ENCODE assay signal across 19 mouse cellular contexts in the genomic region with DNA sequence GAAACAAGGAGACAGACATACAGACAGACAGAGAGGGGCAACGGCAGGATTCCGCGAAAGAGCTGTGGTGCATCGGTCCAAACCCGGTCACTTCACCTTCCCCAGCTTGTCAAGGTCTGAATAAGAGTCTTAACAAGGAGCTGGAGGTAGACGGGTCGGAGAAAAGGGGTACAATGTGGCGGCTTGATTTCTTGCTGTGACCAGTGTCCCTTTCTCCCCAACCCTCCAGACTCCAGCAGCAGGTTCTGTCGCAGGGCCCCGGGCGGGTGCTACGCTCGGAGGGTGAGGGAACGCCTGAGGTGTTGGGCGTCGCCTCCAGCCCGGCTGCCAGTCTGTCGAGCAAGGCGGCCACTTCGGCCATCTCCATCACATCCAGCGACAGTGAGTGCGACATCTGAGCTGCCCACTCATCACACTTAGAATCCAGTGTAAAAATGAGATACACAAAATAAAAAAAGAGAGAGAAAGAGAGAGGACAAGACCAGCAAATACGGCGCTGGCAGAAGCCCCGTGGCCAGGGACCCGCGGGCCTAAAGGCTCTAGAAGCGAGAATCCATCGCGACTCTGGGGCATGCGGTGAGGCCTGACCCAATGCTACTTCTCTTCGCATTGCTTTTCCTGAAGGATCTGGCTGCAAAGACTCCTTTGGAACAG. TPM values are rescaled to one million over a fixed set of nuclear protein-coding genes. Genes with fewer than 3 reads are reported as not detected.
DNase-seq lines count a peak whose midpoint lies in the region; ATAC-seq lines count a peak whose summit lies in the region.
"Had no signal": no experiment of that assay in that cellular context is flagged by ENCODE, and none has a peak within 500 bp of the region (broad histone marks: within the 10 kb centered on the region; RNA-seq: fewer than 3 reads in every experiment).

No protein-coding gene starts in this region.

- H3K9me3 ChIP-seq in forebrain, embryonic 13.5 days (replicated peaks), result no peaks in the 10 kb centered on the region
- no peaks in the 10 kb centered on the region for H3K9me3 ChIP-seq in forebrain, embryonic 15.5 days
- H3K9me3 ChIP-seq in midbrain, embryonic 14.5 days (ENCODE audit: control insufficient read depth, low read length), result no peaks in the 10 kb centered on the region
- no peaks in the 10 kb centered on the region for H3K9me3 ChIP-seq in midbrain, embryonic 13.5 days
- H3K9me3 ChIP-seq: midbrain, embryonic 12.5 days; neural tube, embryonic 12.5 days had no signal

- H3K4me2 ChIP-seq in forebrain, embryonic 13.5 days, result no peak overlapping the region
- no peak overlapping the region for H3K4me2 ChIP-seq in forebrain, embryonic 15.5 days (replicated peaks)
- H3K4me2 ChIP-seq in midbrain, embryonic 14.5 days (ENCODE audit: low read length), result no peak overlapping the region
- no peak overlapping the region for H3K4me2 ChIP-seq in midbrain, embryonic 13.5 days (replicated peaks)
- H3K4me2 ChIP-seq: liver, embryonic 11.5 days; midbrain, embryonic 12.5 days; neural tube, embryonic 12.5 days had no signal

- no peak overlapping the region for H3K9ac ChIP-seq in forebrain, embryonic 13.5 days
- H3K9ac ChIP-seq in forebrain, embryonic 15.5 days (replicated peaks), result no peak overlapping the region
- H3K9ac ChIP-seq in midbrain, embryonic 14.5 days (replicated peaks; ENCODE audit: low read length), result no peak overlapping the region
- H3K9ac ChIP-seq in midbrain, embryonic 13.5 days (replicated peaks), result no peak overlapping the region
- H3K9ac ChIP-seq: midbrain, embryonic 12.5 days; neural tube, embryonic 12.5 days had no signal

- WGBS in forebrain, embryonic 13.5 days, result under 1% methylated on average over 32 of the region's 32 CpGs
- WGBS in forebrain, embryonic 15.5 days, result under 1% methylated on average over 32 of the region's 32 CpGs
- WGBS in midbrain, embryonic 14.5 days, result under 1% methylated on average over 32 of the region's 32 CpGs
- WGBS in midbrain, embryonic 13.5 days, result under 1% methylated on average over 32 of the region's 32 CpGs

- no peaks in the 10 kb centered on the region for H3K36me3 ChIP-seq in forebrain, embryonic 13.5 days (ENCODE audit: poor library complexity, severe bottlenecking)
- no peaks in the 10 kb centered on the region for H3K36me3 ChIP-seq in forebrain, embryonic 15.5 days
- no peaks in the 10 kb centered on the region for H3K36me3 ChIP-seq in midbrain, embryonic 14.5 days (ENCODE audit: control insufficient read depth, insufficient read depth, low read length)
- no peaks in the 10 kb centered on the region for H3K36me3 ChIP-seq in midbrain, embryonic 13.5 days
- H3K36me3 ChIP-seq: midbrain, embryonic 12.5 days; neural tube, embryonic 12.5 days had no signal

- H3K27ac ChIP-seq in forebrain, embryonic 13.5 days, result no peak overlapping the region
- H3K27ac ChIP-seq in forebrain, embryonic 15.5 days (replicated peaks), result no peak overlapping the region
- H3K27ac ChIP-seq in midbrain, embryonic 14.5 days (replicated peaks; ENCODE audit: low read depth, low read length), result no peak overlapping the region
- no peak overlapping the region for H3K27ac ChIP-seq in midbrain, embryonic 13.5 days
- H3K27ac ChIP-seq: midbrain, embryonic 12.5 days; neural tube, embryonic 12.5 days; stomach, postnatal 0 days had no signal

- DNase-seq in midbrain, embryonic 14.5 days, result peak; percentile 50
- peak; percentile 67 for DNase-seq in embryo, embryonic 10.5 days (ENCODE audit: low spot score)
- peak; percentile 37 for DNase-seq in mesoderm, embryonic 11.5 days (ENCODE audit: low read depth, low spot score)
- DNase-seq in left cerebral cortex, adult 9 months (ENCODE audit: low spot score in 2 of 2), result no peak
- no peak for DNase-seq in thymus, postnatal 14 days
- DNase-seq: cerebellum, adult 2 months; gastrocnemius, postnatal 36 days; kidney, adult 8-10 months had no signal

- H3K27me3 ChIP-seq in forebrain, embryonic 13.5 days, result peaks cover 98% of the 10 kb centered on the region
- H3K27me3 ChIP-seq in forebrain, embryonic 15.5 days, result peaks cover 84% of the 10 kb centered on the region
- H3K27me3 ChIP-seq in midbrain, embryonic 14.5 days (ENCODE audit: control insufficient read depth, insufficient read depth, low read length), result peaks cover 97% of the 10 kb centered on the region
- peaks cover 100% of the 10 kb centered on the region for H3K27me3 ChIP-seq in midbrain, embryonic 13.5 days

- H3K4me3 ChIP-seq in forebrain, embryonic 13.5 days, result 0 out of 2 replicates have a peak overlapping the region, but pooled peaks have one; percentile 0
- no peak overlapping the region for H3K4me3 ChIP-seq in forebrain, embryonic 15.5 days
- no peak overlapping the region for H3K4me3 ChIP-seq in midbrain, embryonic 14.5 days (replicated peaks; ENCODE audit: low read depth, low read length)
- no peak overlapping the region for H3K4me3 ChIP-seq in midbrain, embryonic 13.5 days (replicated peaks)
- H3K4me3 ChIP-seq: midbrain, embryonic 12.5 days; neural tube, embryonic 12.5 days had no signal

- no peak for ATAC-seq in forebrain, embryonic 13.5 days
- no peak for ATAC-seq in forebrain, embryonic 15.5 days (replicated peaks)
- ATAC-seq in midbrain, embryonic 14.5 days (ENCODE audit: low FRiP score, low TSS enrichment), result no peak
- ATAC-seq in midbrain, embryonic 13.5 days, result no peak
- ATAC-seq: hindbrain, embryonic 16.5 days; lung, postnatal 0 days had no signal

- H3K4me1 ChIP-seq in forebrain, embryonic 13.5 days, result peaks cover 19% of the 10 kb centered on the region
- H3K4me1 ChIP-seq in forebrain, embryonic 15.5 days, result peaks cover 20% of the 10 kb centered on the region
- H3K4me1 ChIP-seq in midbrain, embryonic 14.5 days (ENCODE audit: control insufficient read depth, insufficient read depth, low read length), result 0 out of 2 replicates have a peak, but pooled peaks cover 5% of the 10 kb centered on the region
- H3K4me1 ChIP-seq in midbrain, embryonic 13.5 days (replicated peaks), result peaks cover 17% of the 10 kb centered on the region

RNA-seq across cellular contexts. Expression of a gene that starts 1.0 kb away (rescaled TPM):
- 1.8 and 2.1 TPM in 2 replicates for polyA plus RNA-seq in forebrain, embryonic 13.5 days (2015; fragmentation: Nextera tagmentation; extraction: Ambion mirVana)
- 2.6 and 3.1 TPM in 2 replicates for polyA plus RNA-seq in forebrain, embryonic 15.5 days (2015; fragmentation: Nextera tagmentation; extraction: Ambion mirVana)
- 2.9 and 3.0 TPM in 2 replicates for polyA plus RNA-seq in midbrain, embryonic 14.5 days (2014; fragmentation: Nextera tagmentation; extraction: Ambion mirVana)
- polyA plus RNA-seq in midbrain, embryonic 13.5 days (2015; fragmentation: Nextera tagmentation; extraction: Ambion mirVana), result 2.3 and 3.2 TPM in 2 replicates
- polyA plus RNA-seq: spleen, adult 2 months had no signal

RNA-seq across cellular contexts. Expression of a gene that starts 1.8 kb away (rescaled TPM):
- 1.3 and 2.9 TPM in 2 replicates for polyA plus RNA-seq in forebrain, embryonic 13.5 days (2015; fragmentation: Nextera tagmentation; extraction: Ambion mirVana)
- polyA plus RNA-seq in forebrain, embryonic 15.5 days (2015; fragmentation: Nextera tagmentation; extraction: Ambion mirVana), result 1.1 and 4.3 TPM in 2 replicates
- not detected in 2 replicates for polyA plus RNA-seq in midbrain, embryonic 14.5 days (2014; fragmentation: Nextera tagmentation; extraction: Ambion mirVana)
- 0.86 and 2.5 TPM in 2 replicates for polyA plus RNA-seq in midbrain, embryonic 13.5 days (2015; fragmentation: Nextera tagmentation; extraction: Ambion mirVana)
- polyA plus RNA-seq: cerebellum, adult 2 months; heart, embryonic 16.5 days; hindbrain, embryonic 16.5 days; liver, embryonic 11.5 days; lung, postnatal 0 days; midbrain, embryonic 12.5 days; neural tube, embryonic 12.5 days; spleen, adult 2 months; stomach, postnatal 0 days had no signal

Comparison
In these comparisons a context has a peak if more than half of its experiments do, and no peak if none do; other contexts are left out.
1. DNase-seq: peak in midbrain, embryonic 14.5 days (single experiment), embryo, embryonic 10.5 days (single experiment) and mesoderm, embryonic 11.5 days (single experiment); none in left cerebral cortex, adult 9 months (0 of 2) and thymus, postnatal 14 days (single experiment).